Mouse (Mus musculus) hindbrain, embryonic 14.5 days (tissue): ENCODE results near the gene Ehd2. TPM values are rescaled to one million over a fixed set of nuclear protein-coding genes. Genes with fewer than 3 reads are reported as not detected.
A peak's percentile ranks its signal among the peaks of the same experiment; 100 is the strongest.

Experiments
- ATAC-seq: fragments of 200-750 bp; cut with Nextera tagmentation; 2 replicates; pipeline ENCODE4 v1.8.0; 2017; ENCODE audit warnings: moderate number of reproducible peaks, mild to moderate bottlenecking, moderate TSS enrichment, moderate library complexity; ENCODE audit not compliant: low FRiP score
- DNase-seq: peaks from one replicate; pipeline ENCODE4 v3.0.0-alpha.2; 2015; ENCODE audit warnings: low spot score
- H3K27ac ChIP-seq: fragments of 300-500 bp; sonication (generic); 2 replicates; pipeline ENCODE4 v1.5.1; 2014; ENCODE audit warnings: mild to moderate bottlenecking, moderate library complexity
- H3K27me3 ChIP-seq: fragments of 300-500 bp; sonication (generic); 2 replicates; pipeline ENCODE4 v1.6.1; 2014; ENCODE audit warnings: mild to moderate bottlenecking, low read length, mixed read lengths; ENCODE audit not compliant: control insufficient read depth, insufficient read depth
- H3K36me3 ChIP-seq: fragments of 300-500 bp; sonication (generic); replicated peaks from 2 replicates; pipeline ENCODE4 v1.6.1; 2014; ENCODE audit not compliant: control insufficient read depth, insufficient read depth
- H3K4me1 ChIP-seq: fragments of 300-500 bp; sonication (generic); replicated peaks from 2 replicates; pipeline ENCODE4 v1.6.1; 2014; ENCODE audit warnings: antibody characterized with exemption, low read length, mixed read lengths; ENCODE audit not compliant: control insufficient read depth, insufficient read depth
- H3K4me2 ChIP-seq: fragments of 300-500 bp; sonication (generic); replicated peaks from 2 replicates; pipeline ENCODE4 v1.6.1; 2014; ENCODE audit warnings: mild to moderate bottlenecking, moderate library complexity
- H3K4me3 ChIP-seq: fragments of 300-500 bp; sonication (generic); replicated peaks from 2 replicates; pipeline ENCODE4 v1.5.1; 2014; ENCODE audit warnings: mild to moderate bottlenecking, low read length
- H3K9ac ChIP-seq: fragments of 300-500 bp; sonication (generic); 2 replicates; pipeline ENCODE4 v1.6.1; 2014
- H3K9me3 ChIP-seq: fragments of 300-500 bp; sonication (generic); 2 replicates; pipeline ENCODE4 v1.6.1; 2016; ENCODE audit warnings: low read length; ENCODE audit not compliant: control insufficient read depth
- WGBS: fragments of 180-500 bp; shearing (Covaris S2); extraction: QIAGEN DNeasy Blood & Tissue Kit; methylation state at CpG from one replicate; pipeline ENCODE4 v1.1.7; 2014; 5-methylcytosine and 5-hydroxymethylcytosine counted together
- polyA plus RNA-seq: library from polyadenylated mRNA; unstranded; fragments of >200 nt; fragmentation: Nextera tagmentation; extraction: Ambion mirVana; gene quantifications from 2 replicates; pipeline ENCODE4 v1.2.1, GENCODE M21; 2014

The Ehd2 gene
- polyA plus RNA-seq, 1 experiment from 2014 or later: 5.6 TPM

GRCm38 (mm10) chr7:15944311-15944710, 23.1 kb downstream of the Ehd2 start:
- DNase-seq (no peak), ATAC-seq (no peak)
- H3K9ac ChIP-seq: no peak overlapping the region
- no peak overlapping the region for H3K27ac ChIP-seq
- no peaks in the 10 kb centered on the region for H3K9me3 ChIP-seq
- peaks cover 7% of the 10 kb centered on the region; the same call in 1 of the 2 replicates for H3K4me1 ChIP-seq
- H3K36me3 ChIP-seq: peaks cover 51% of the 10 kb centered on the region
- H3K27me3 ChIP-seq: no peaks in the 10 kb centered on the region
- H3K4me2 ChIP-seq: peak overlapping the region; percentile 90
- H3K4me3 ChIP-seq: no peak overlapping the region
- WGBS: 100% methylated on average over 1 of the region's 1 CpGs

DNA sequence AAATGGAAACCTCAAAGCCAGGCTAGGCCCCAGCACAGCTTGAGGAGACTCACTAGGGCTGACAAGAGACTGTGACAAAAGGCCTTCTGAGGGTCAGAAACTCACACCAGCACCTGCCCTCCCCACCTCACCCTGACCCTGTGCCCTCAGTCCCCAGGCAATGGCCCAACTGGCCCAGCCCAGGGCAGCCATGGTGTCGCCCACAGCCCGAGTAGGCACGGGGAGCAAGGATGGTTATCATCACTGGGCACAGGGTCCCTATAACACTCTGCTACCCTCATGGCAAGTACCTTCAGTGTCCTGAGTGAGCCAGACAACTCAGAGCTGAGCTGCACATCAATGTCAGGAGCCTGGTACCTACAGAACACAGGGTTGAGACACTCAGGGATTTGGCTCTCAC, 28.7 kb downstream of the Ehd2 start:
- Histone ChIP-seq H3K27me3 (no peaks in the 10 kb centered on the region), H3K27ac (no peak overlapping the region), H3K4me2 (no peak overlapping the region), H3K36me3 (peaks cover 85% of the 10 kb centered on the region), H3K9ac (no peak overlapping the region), H3K4me1 (no peaks in the 10 kb centered on the region), H3K4me3 (no peak overlapping the region), H3K9me3 (no peaks in the 10 kb centered on the region)
- ATAC-seq (no peak), DNase-seq (no peak)
- 97% methylated on average over 3 of the region's 3 CpGs for whole genome bisulfite sequencing

- Histone ChIP-seq H3K9ac (no peak overlapping the region), H3K36me3 (peaks cover 74% of the 10 kb centered on the region), H3K27me3 (no peaks in the 10 kb centered on the region), H3K4me2 (no peak overlapping the region), H3K4me3 (no peak overlapping the region), H3K4me1 (no peaks in the 10 kb centered on the region), H3K27ac (no peak overlapping the region), H3K9me3 (no peaks in the 10 kb centered on the region)
- ATAC-seq (no peak), DNase-seq (no peak)
- WGBS: 87% methylated on average over 5 of the region's 5 CpGs
Measured at GRCm38 (mm10) chr7:15937491-15937890, 29.9 kb downstream of the Ehd2 start.

- H3K4me3 ChIP-seq: no peak overlapping the region
- WGBS: 65% methylated on average over 16 of the region's 16 CpGs
- no peak for ATAC-seq
- peaks cover 36% of the 10 kb centered on the region for H3K36me3 ChIP-seq
- no peaks in the 10 kb centered on the region for H3K9me3 ChIP-seq
- DNase-seq: no peak
- no peak overlapping the region for H3K9ac ChIP-seq
- H3K27ac ChIP-seq: no peak overlapping the region
- no peaks in the 10 kb centered on the region for H3K27me3 ChIP-seq
- no peaks in the 10 kb centered on the region for H3K4me1 ChIP-seq
- no peak overlapping the region for H3K4me2 ChIP-seq
Measured at GRCm38 (mm10) chr7:15933437-15934359, 33.7 kb downstream of the Ehd2 start.

DNA sequence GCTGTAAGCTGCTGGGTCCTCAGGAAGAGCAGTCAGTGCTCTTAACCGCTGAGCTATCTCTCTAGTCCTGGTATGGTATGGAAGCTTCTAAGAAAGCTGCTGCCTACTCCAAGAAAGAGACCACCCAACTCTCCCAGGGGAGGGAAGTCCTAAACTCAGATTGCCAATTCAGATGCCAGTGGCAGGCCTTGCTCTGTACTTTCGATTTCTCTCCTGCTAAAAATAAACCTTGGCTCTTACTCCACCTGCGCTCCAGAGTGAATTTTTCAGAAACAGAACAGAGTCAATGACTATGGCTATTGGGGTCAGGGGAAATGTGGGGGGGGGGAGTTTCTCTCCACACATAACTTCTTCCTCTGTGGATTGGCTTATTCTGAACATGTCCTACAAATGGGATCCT, 35.7 kb downstream of the Ehd2 start:
- Histone ChIP-seq H3K4me1 (no peaks in the 10 kb centered on the region), H3K27me3 (no peaks in the 10 kb centered on the region), H3K4me3 (no peak overlapping the region), H3K4me2 (no peak overlapping the region), H3K9me3 (no peaks in the 10 kb centered on the region), H3K27ac (no peak overlapping the region), H3K36me3 (peaks cover 15% of the 10 kb centered on the region), H3K9ac (no peak overlapping the region)
- DNase-seq (no peak), ATAC-seq (no peak)
- 85% methylated on average over 3 of the region's 3 CpGs for WGBS

DNA sequence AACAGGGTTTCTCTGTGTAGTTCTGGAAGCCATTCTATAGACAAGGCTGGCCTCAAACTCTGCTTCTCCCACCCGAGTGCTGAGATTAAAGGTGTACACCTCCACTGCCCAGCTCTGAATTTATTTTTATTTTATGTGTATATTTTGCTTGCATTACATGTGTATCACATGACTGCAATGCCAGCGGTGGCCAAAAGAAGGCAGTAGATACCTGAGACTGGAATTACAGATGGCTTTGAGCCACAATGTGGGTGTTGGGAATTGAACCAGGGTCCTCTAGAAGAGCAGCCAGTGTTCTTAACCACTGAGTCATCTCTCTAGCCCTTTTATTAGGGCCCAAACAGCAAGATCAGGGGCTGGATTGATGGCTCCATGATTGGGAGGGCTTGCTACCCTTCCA, 36.8 kb downstream of the Ehd2 start:
- Histone ChIP-seq H3K36me3 (peaks cover 4% of the 10 kb centered on the region; the same call in 1 of the 2 replicates), H3K4me2 (no peak overlapping the region)
- 57% methylated on average over 2 of the region's 2 CpGs for WGBS

GRCm38 (mm10) chr7:15929910-15930309, 37.5 kb downstream of the Ehd2 start:
- ATAC-seq (no peak), DNase-seq (no peak)
- 44% methylated on average over 4 of the region's 4 CpGs for WGBS
- H3K27me3 ChIP-seq: no peaks in the 10 kb centered on the region
- H3K9me3 ChIP-seq: no peaks in the 10 kb centered on the region
- H3K4me2 ChIP-seq: no peak overlapping the region
- no peaks in the 10 kb centered on the region for H3K4me1 ChIP-seq
- no peak overlapping the region for H3K27ac ChIP-seq
- H3K9ac ChIP-seq: no peak overlapping the region
- no peak overlapping the region for H3K4me3 ChIP-seq
- H3K36me3 ChIP-seq: no peaks in the 10 kb centered on the region

More for the DNA sequence above, 36.8 kb downstream of the Ehd2 start:
- no peak for ATAC-seq
- Histone ChIP-seq H3K27me3 (no peaks in the 10 kb centered on the region), H3K4me1 (no peaks in the 10 kb centered on the region), H3K9ac (no peak overlapping the region), H3K4me3 (no peak overlapping the region), H3K9me3 (no peaks in the 10 kb centered on the region), H3K27ac (no peak overlapping the region)
- DNase-seq: no peak

GRCm38 (mm10) chr7:15922220-15922773, 45.1 kb downstream of the Ehd2 start, which contains the start of gene Selenow:
Selenow (minus strand) TSS chr7:15922402.
- Histone ChIP-seq H3K27ac (peak within 1 kb of the TSS; percentile 91), H3K36me3 (peaks cover 27% of the 10 kb centered on the region), H3K27me3 (no peaks in the 10 kb centered on the region), H3K9ac (peak within 1 kb of the TSS; percentile 87), H3K4me2 (peak within 1 kb of the TSS; percentile 85), H3K4me3 (peak within 1 kb of the TSS; percentile 77), H3K9me3 (no peaks in the 10 kb centered on the region), H3K4me1 (peaks cover 20% of the 10 kb centered on the region)
- peak; percentile 92 for DNase-seq
- WGBS: 0% methylated on average over 33 of the region's 33 CpGs
- ATAC-seq: peak; percentile 94

DNA sequence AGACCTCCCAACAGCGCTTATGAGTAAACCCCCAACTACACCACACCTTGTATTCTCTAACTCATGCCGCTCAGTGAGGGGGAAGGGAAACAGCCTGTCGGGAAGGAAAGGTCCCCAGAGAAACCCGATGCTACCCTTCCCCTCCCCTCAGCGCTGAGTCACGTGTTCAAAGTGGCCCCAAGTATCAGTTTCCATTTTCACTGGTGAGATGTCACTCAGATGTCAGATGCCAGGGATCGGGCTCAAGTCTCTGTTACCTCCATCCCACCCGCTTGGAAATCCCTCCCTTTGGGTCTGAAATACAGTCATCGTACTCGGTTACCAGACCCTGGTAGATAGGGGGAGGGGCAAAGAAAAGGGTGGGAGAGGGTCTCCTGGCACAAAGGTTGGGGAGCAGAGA, 45.6 kb downstream of the Ehd2 start:
- 1% methylated on average over 10 of the region's 10 CpGs for WGBS
- peak; percentile 64 for DNase-seq
- peak; percentile 44; the same call in 1 of the 2 replicates for ATAC-seq
- H3K9me3 ChIP-seq: no peaks in the 10 kb centered on the region
- peaks cover 20% of the 10 kb centered on the region for H3K4me1 ChIP-seq
- H3K27ac ChIP-seq: peak overlapping the region; percentile 91
- H3K9ac ChIP-seq: peak overlapping the region; percentile 87
- peak overlapping the region; percentile 85 for H3K4me2 ChIP-seq
- H3K27me3 ChIP-seq: no peaks in the 10 kb centered on the region
- H3K4me3 ChIP-seq: peak overlapping the region; percentile 77
- peaks cover 32% of the 10 kb centered on the region for H3K36me3 ChIP-seq
